Mouse (Mus musculus) induced T-regulatory cell, adult 2 months (primary cell): ENCODE measurements at regions not wholly inside any gene's neighbourhood (a gene's known extent, or its start where the extent isn't known, plus 50 kb on each side); places are given as distances from the start of the nearest gene placed in this dataset.

Experiments used
- DNase-seq: peaks from one replicate; pipeline ENCODE4 v3.0.0-alpha.2; 2012; ENCODE audit warnings: low read depth

GRCm38 (mm10) chr2:169237321-169237720 is 281.9 kb upstream of the Zfp64 start:
- no peak for DNase-seq

- DNase-seq: no peak
These were observed 279.1 kb upstream of the Zfp64 start for GRCm38 (mm10) chr2:169234368-169235070.

GRCm38 (mm10) chr2:169233151-169234123 is 278.1 kb upstream of the Zfp64 start:
- no peak for DNase-seq

- DNase-seq: no peak
These were observed 266.9 kb upstream of the Zfp64 start for GRCm38 (mm10) chr2:169222264-169222663.

- no peak for DNase-seq
These were observed 265.8 kb upstream of the Zfp64 start for GRCm38 (mm10) chr2:169221141-169221540.

GRCm38 (mm10) chr2:169215546-169216043 is 260.2 kb upstream of the Zfp64 start:
- no peak for DNase-seq

- DNase-seq: no peak
These were observed 259.0 kb upstream of the Zfp64 start for GRCm38 (mm10) chr2:169214396-169214795.

GRCm38 (mm10) chr2:169213314-169213713 is 257.9 kb upstream of the Zfp64 start:
- DNase-seq: no peak

- no peak for DNase-seq
These were observed 257.4 kb upstream of the Zfp64 start for GRCm38 (mm10) chr2:169212676-169213257.

- no peak for DNase-seq
These were observed 248.9 kb upstream of the Zfp64 start for GRCm38 (mm10) chr2:169204254-169204752.

GRCm38 (mm10) chr2:169191974-169192373 is 236.6 kb upstream of the Zfp64 start:
- no peak for DNase-seq

GRCm38 (mm10) chr2:169191465-169191864 is 236.1 kb upstream of the Zfp64 start:
- DNase-seq: no peak

GRCm38 (mm10) chr2:169177565-169177964 is 222.2 kb upstream of the Zfp64 start:
- no peak for DNase-seq

- no peak for DNase-seq
These were observed 213.4 kb upstream of the Zfp64 start for GRCm38 (mm10) chr2:169168795-169169194.

GRCm38 (mm10) chr2:169168376-169168775 is 213.0 kb upstream of the Zfp64 start:
- no peak for DNase-seq

- no peak for DNase-seq
These were observed 206.3 kb upstream of the Zfp64 start for GRCm38 (mm10) chr2:169161651-169162050.

GRCm38 (mm10) chr2:169158760-169159159 is 203.4 kb upstream of the Zfp64 start:
- no peak for DNase-seq

GRCm38 (mm10) chr2:169158005-169158673 is 202.8 kb upstream of the Zfp64 start:
- DNase-seq: no peak

GRCm38 (mm10) chr2:169156908-169157307 is 201.5 kb upstream of the Zfp64 start:
- no peak for DNase-seq

- no peak for DNase-seq
These were observed 199.5 kb upstream of the Zfp64 start for GRCm38 (mm10) chr2:169154881-169155280.

- DNase-seq: no peak
These were observed 192.3 kb upstream of the Zfp64 start for GRCm38 (mm10) chr2:169147655-169148054.

- DNase-seq: no peak
These were observed 186.8 kb upstream of the Zfp64 start for GRCm38 (mm10) chr2:169142224-169142623.
